Mouse (Mus musculus): Measurements from ENCODE around the gene Rai1. TPM values are rescaled to one million over a fixed set of nuclear protein-coding genes. Genes with fewer than 3 reads are reported as not detected.

The Rai1 gene
- polyA plus RNA-seq (2017; shearing (Covaris generic)), result 9.9 TPM

GRCm38 (mm10) chr11:60104810-60105592 lies at the start of gene Rai1:
Gene Rai1 (plus strand): TSS chr11:60105013.

GRCm38 (mm10) chr11:60222469-60223236 lies 117.8 kb downstream of the Rai1 start, which contains the start of gene Srebf1:
Gene Srebf1 (minus strand): TSS chr11:60222581.

Other genes with a start within 250 kb of the Rai1 start
- gene Med9, start 156.8 kb upstream of the Rai1 start, polyA plus RNA-seq (2017; shearing (Covaris generic)), result 7.7 TPM
- gene Rasd1, start 140.1 kb upstream of the Rai1 start, polyA plus RNA-seq (2017; shearing (Covaris generic)), result 1.2 TPM
- 2.9 TPM for gene Pemt, start 58.5 kb upstream of the Rai1 start, polyA plus RNA-seq (2017; shearing (Covaris generic))
- gene Srebf1, start 117.6 kb downstream of the Rai1 start, polyA plus RNA-seq (2017; shearing (Covaris generic)), result 55.7 TPM
- 20.7 TPM for gene Tom1l2, start 247.9 kb downstream of the Rai1 start, polyA plus RNA-seq (2017; shearing (Covaris generic))
- 0.51 TPM for gene Drc3, start 248.3 kb downstream of the Rai1 start, polyA plus RNA-seq (2017; shearing (Covaris generic))

Data from effector memory CD4-positive, alpha-beta T cell, adult 7 months (primary cell).